Mouse (Mus musculus) limb, embryonic 10.5 days (tissue): ENCODE results near the gene Cmss1. TPM values are rescaled to one million over a fixed set of nuclear protein-coding genes. Genes with fewer than 3 reads are reported as not detected.

ENCODE experiments used
- DNase-seq: peaks from one replicate; pipeline ENCODE4 v3.0.0-alpha.2; 2017; ENCODE audit warnings: low spot score
- H3K27ac ChIP-seq: fragments of 300-500 bp; sonication (generic); 2 replicates; pipeline ENCODE4 v1.5.1; 2016; ENCODE audit warnings: mild to moderate bottlenecking
- H3K27me3 ChIP-seq: fragments of 300-500 bp; sonication (generic); 2 replicates; pipeline ENCODE4 v1.6.1; 2016; ENCODE audit warnings: low read depth, mild to moderate bottlenecking; ENCODE audit not compliant: poor library complexity, severe bottlenecking
- H3K36me3 ChIP-seq: fragments of 300-500 bp; sonication (generic); 2 replicates; pipeline ENCODE4 v1.6.1; 2016; ENCODE audit warnings: mild to moderate bottlenecking, moderate library complexity
- H3K4me1 ChIP-seq: fragments of 300-500 bp; sonication (generic); 2 replicates; pipeline ENCODE4 v1.6.1; 2016
- H3K4me3 ChIP-seq: fragments of 300-500 bp; sonication (generic); 2 replicates; pipeline ENCODE4 v1.5.1; 2016; ENCODE audit warnings: mild to moderate bottlenecking, moderate library complexity
- H3K9me3 ChIP-seq: fragments of 300-500 bp; sonication (generic); replicated peaks from 2 replicates; pipeline ENCODE4 v1.6.1; 2016; ENCODE audit warnings: mild to moderate bottlenecking
- WGBS: fragments of 180-500 bp; shearing (Covaris S2); methylation state at CpG from one replicate; pipeline ENCODE4 v1.1.7; 2016; 5-methylcytosine and 5-hydroxymethylcytosine counted together
- polyA plus RNA-seq: library from polyadenylated mRNA; unstranded; fragments of >200 nt; fragmentation: Nextera tagmentation; extraction: Ambion mirVana; gene quantifications from 2 replicates; pipeline ENCODE4 v1.2.1, GENCODE M21; 2016

Gene Cmss1
- polyA plus RNA-seq, 1 experiment from 2014 or later, result 53.7 TPM

DNA sequence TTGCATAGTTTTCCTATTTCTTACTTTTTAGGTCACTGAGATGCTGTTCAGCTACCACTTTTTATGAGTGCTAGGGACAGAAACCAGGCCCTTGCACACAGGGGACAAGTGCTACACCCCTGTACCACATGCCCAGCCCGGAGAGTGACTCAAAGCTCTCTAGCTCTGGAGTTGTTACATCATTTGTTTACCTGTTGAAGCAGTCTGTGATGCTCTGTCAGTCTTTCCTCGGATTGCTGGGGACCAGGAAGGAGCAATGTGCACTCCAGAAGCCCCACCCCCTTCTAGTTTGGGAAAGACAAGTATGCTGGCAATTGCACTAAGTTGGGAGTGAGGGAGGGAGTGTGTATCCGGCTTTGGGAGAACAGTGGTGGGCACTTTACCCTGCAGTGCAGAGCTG, 257.0 kb downstream of the Cmss1 start:
- no peaks in the 10 kb centered on the region for H3K9me3 ChIP-seq
- no peaks in the 10 kb centered on the region for H3K36me3 ChIP-seq
- H3K4me3 ChIP-seq, result no peak overlapping the region
- H3K4me1 ChIP-seq, result peaks cover 38% of the 10 kb centered on the region
- WGBS, result 49% methylated on average over 3 of the region's 3 CpGs
- no peak overlapping the region for H3K27ac ChIP-seq
- H3K27me3 ChIP-seq, result no peaks in the 10 kb centered on the region
- DNase-seq, result no peak

GRCm38 (mm10) chr16:57349039-57349438, 257.6 kb downstream of the Cmss1 start:
- no peaks in the 10 kb centered on the region for H3K9me3 ChIP-seq
- H3K4me1 ChIP-seq, result peaks cover 38% of the 10 kb centered on the region
- no peak overlapping the region; the same call in 1 of the 2 replicates for H3K27ac ChIP-seq
- no peak overlapping the region for H3K4me3 ChIP-seq
- H3K36me3 ChIP-seq, result no peaks in the 10 kb centered on the region
- WGBS, result 94% methylated on average over 3 of the region's 3 CpGs
- no peaks in the 10 kb centered on the region for H3K27me3 ChIP-seq
- DNase-seq, result no peak

DNA sequence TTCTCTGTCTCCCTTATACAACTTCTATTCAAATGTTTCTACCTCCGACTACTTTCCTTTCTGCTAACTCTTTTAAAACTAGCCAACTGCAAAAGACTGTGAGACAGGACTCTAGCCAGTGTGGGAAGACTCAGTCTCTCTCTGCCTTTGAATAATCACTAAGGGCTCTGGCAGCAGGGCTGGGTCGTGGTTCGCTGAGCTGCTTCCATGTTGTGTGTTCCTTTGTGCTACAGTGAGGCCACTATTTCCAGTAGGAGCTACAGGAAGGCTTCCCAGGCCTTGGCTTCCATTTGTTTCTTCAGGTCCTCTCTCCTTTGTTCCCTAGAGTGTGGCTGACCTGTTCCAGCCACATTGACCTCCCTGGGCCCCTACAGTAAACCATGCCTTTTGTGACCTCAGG, 260.4 kb downstream of the Cmss1 start:
- H3K4me1 ChIP-seq, result peaks cover 22% of the 10 kb centered on the region
- 91% methylated on average over 3 of the region's 3 CpGs for WGBS
- no peaks in the 10 kb centered on the region for H3K27me3 ChIP-seq
- DNase-seq, result no peak
- H3K36me3 ChIP-seq, result no peaks in the 10 kb centered on the region
- H3K9me3 ChIP-seq, result no peaks in the 10 kb centered on the region
- H3K4me3 ChIP-seq, result no peak overlapping the region
- peak overlapping the region; percentile 61 for H3K27ac ChIP-seq

DNA sequence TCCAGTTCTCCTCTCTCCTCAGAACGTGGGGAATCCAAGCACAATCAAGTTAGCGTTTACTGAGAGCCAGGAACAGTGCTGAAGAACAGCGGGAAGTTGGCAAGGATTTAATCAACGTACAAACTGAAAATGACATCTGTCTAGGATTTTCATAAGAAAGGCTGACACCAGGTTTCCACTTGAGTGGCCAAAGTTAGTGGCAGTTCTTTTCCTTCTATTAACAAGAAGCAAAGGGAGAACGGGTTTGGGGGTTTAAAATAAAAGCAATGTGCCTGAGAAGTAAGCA, 266.1 kb downstream of the Cmss1 start:
- Histone ChIP-seq H3K27ac (no peak overlapping the region), H3K9me3 (no peaks in the 10 kb centered on the region), H3K4me3 (no peak overlapping the region), H3K27me3 (no peaks in the 10 kb centered on the region), H3K36me3 (no peaks in the 10 kb centered on the region), H3K4me1 (peaks cover 30% of the 10 kb centered on the region)
- WGBS, result 76% methylated on average over 5 of the region's 5 CpGs
- no peak for DNase-seq

DNA sequence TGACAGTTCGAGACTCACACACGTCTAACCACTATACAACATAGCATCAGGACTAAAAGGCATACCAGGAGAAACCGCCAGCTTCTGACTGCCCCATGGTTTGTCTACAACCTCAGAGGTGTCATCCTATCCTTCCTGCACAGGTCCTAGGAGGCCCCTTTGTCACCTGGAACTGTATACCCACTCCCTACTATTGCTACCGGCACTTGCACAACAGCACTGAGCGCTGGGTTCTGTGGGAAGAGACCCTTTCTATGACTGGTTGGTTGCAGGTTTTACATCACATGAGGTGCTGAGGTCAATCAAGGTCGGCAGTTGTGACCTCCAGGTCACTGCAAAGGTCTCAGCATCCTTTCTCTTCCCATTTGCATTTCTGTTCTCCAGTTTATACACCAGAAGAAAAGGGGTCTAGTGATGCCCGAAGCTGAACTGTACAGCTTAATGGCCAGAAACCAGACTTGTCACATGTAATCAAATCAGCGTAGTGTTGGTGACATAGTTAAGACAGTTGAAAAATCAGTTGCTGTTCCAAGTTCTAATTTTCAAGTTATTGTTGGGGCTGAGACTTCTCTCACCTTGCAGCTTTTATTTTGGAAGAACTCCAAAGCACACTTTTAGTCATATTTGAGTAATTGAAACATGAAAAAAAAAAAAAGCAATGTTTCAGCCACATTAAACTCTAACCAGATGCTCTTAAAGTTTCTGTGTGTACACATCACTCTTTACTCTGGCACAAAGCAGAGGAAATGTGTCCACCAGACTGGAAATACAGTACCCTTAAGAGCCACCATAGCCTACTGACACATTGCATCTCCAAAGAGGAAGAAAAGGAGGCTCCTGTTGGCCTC, 266.7 kb downstream of the Cmss1 start:
- WGBS, result 86% methylated on average over 8 of the region's 8 CpGs
- DNase-seq, result no peak
- Histone ChIP-seq H3K4me1 (peaks cover 30% of the 10 kb centered on the region), H3K27me3 (no peaks in the 10 kb centered on the region), H3K9me3 (no peaks in the 10 kb centered on the region), H3K4me3 (no peak overlapping the region), H3K27ac (no peak overlapping the region; the same call in 1 of the 2 replicates), H3K36me3 (no peaks in the 10 kb centered on the region)

GRCm38 (mm10) chr16:57336770-57337423, 269.8 kb downstream of the Cmss1 start:
- no peak overlapping the region for H3K27ac ChIP-seq
- no peak overlapping the region for H3K4me3 ChIP-seq
- no peaks in the 10 kb centered on the region for H3K9me3 ChIP-seq
- H3K27me3 ChIP-seq, result no peaks in the 10 kb centered on the region
- no peaks in the 10 kb centered on the region for H3K36me3 ChIP-seq
- DNase-seq, result no peak
- peaks cover 30% of the 10 kb centered on the region for H3K4me1 ChIP-seq
- WGBS, result 82% methylated on average over 11 of the region's 11 CpGs

GRCm38 (mm10) chr16:57332301-57332700, 274.4 kb downstream of the Cmss1 start:
- H3K27me3 ChIP-seq, result no peaks in the 10 kb centered on the region
- WGBS, result 75% methylated on average over 7 of the region's 7 CpGs
- no peaks in the 10 kb centered on the region for H3K36me3 ChIP-seq
- no peak for DNase-seq
- no peak overlapping the region for H3K27ac ChIP-seq
- H3K9me3 ChIP-seq, result no peaks in the 10 kb centered on the region
- peaks cover 9% of the 10 kb centered on the region; the same call in 1 of the 2 replicates for H3K4me1 ChIP-seq
- no peak overlapping the region for H3K4me3 ChIP-seq

GRCm38 (mm10) chr16:57330111-57330510, 276.6 kb downstream of the Cmss1 start:
- WGBS, result 84% methylated on average over 2 of the region's 2 CpGs
- Histone ChIP-seq H3K27ac (no peak overlapping the region), H3K4me1 (peaks cover 9% of the 10 kb centered on the region; the same call in 1 of the 2 replicates), H3K36me3 (no peaks in the 10 kb centered on the region), H3K9me3 (no peaks in the 10 kb centered on the region), H3K27me3 (no peaks in the 10 kb centered on the region), H3K4me3 (no peak overlapping the region)
- DNase-seq, result no peak

DNA sequence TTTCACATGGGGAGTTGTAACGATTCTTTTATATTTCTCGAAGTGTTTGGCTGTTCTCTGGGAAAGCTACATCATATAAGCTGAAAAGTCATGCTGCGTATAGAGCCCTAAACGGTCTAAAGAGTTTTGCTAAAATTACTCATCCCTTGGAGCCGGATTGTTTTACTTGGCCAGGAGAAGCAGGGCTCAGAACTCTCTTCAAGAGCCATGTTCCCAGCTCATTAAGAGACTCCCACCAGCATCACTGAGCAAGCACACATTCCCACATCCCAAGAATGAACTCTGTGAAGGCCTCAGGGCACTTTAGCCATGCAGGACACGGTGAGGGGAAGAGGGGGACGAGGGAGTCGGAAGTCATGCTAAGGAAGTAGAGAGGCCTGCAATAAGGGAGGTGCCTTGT, 277.6 kb downstream of the Cmss1 start:
- no peak for DNase-seq
- Histone ChIP-seq H3K27me3 (no peaks in the 10 kb centered on the region), H3K4me1 (peaks cover 9% of the 10 kb centered on the region; the same call in 1 of the 2 replicates), H3K27ac (no peak overlapping the region), H3K36me3 (no peaks in the 10 kb centered on the region), H3K4me3 (no peak overlapping the region), H3K9me3 (no peaks in the 10 kb centered on the region)
- WGBS, result 85% methylated on average over 8 of the region's 8 CpGs

- peaks cover 9% of the 10 kb centered on the region; the same call in 1 of the 2 replicates for H3K4me1 ChIP-seq
- DNase-seq, result no peak
- no peaks in the 10 kb centered on the region for H3K36me3 ChIP-seq
- no peaks in the 10 kb centered on the region for H3K27me3 ChIP-seq
- H3K9me3 ChIP-seq, result no peaks in the 10 kb centered on the region
- H3K4me3 ChIP-seq, result no peak overlapping the region
- peak overlapping the region; percentile 27; the same call in 1 of the 2 replicates for H3K27ac ChIP-seq
- 75% methylated on average over 7 of the region's 7 CpGs for WGBS
Measured at GRCm38 (mm10) chr16:57326996-57327395, 279.7 kb downstream of the Cmss1 start.

- no peak for DNase-seq
Measured at GRCm38 (mm10) chr16:57319284-57320124, 287.2 kb downstream of the Cmss1 start.

GRCm38 (mm10) chr16:57318637-57319125, 288.0 kb downstream of the Cmss1 start:
- Histone ChIP-seq H3K4me3 (no peak overlapping the region), H3K4me1 (peaks cover 24% of the 10 kb centered on the region), H3K27ac (no peak overlapping the region), H3K9me3 (peaks cover 2% of the 10 kb centered on the region; the same call in 1 of the 2 replicates), H3K36me3 (peaks cover 11% of the 10 kb centered on the region), H3K27me3 (no peaks in the 10 kb centered on the region)
- 76% methylated on average over 8 of the region's 8 CpGs for WGBS
- no peak for DNase-seq

More at GRCm38 (mm10) chr16:57319284-57320124, 287.2 kb downstream of the Cmss1 start:
- Histone ChIP-seq H3K4me1 (peaks cover 19% of the 10 kb centered on the region), H3K4me3 (no peak overlapping the region), H3K27ac (no peak overlapping the region), H3K27me3 (no peaks in the 10 kb centered on the region), H3K9me3 (peaks cover 2% of the 10 kb centered on the region; the same call in 1 of the 2 replicates), H3K36me3 (peaks cover 11% of the 10 kb centered on the region)
- WGBS, result 46% methylated on average over 7 of the region's 7 CpGs
